Mouse (Mus musculus): ENCODE data around the gene Vegfb.

GRCm38 (mm10) chr19:6990712-6991111 is 3.3 kb upstream of the Vegfb start:
- TF ChIP-seq CTCF (conservative IDR thresholded peaks at IDR 0.05; ENCODE audit: low read length) (no peak), NANOG (IDR thresholded peaks at IDR 0.05; ENCODE audit: borderline replicate concordance, low read length) (no peak), POU5F1 (IDR thresholded peaks at IDR 0.05; ENCODE audit: borderline replicate concordance, low read length) (no peak)

Measured in E14TG2a.4 (cell line).